Mouse (Mus musculus) ovary, adult 18-20 months (tissue): ENCODE data around the gene Diexf.

Source experiments
- DNase-seq: peaks from one replicate; pipeline ENCODE4 v3.0.0; 2022; ENCODE audit warnings: low spot score, mixed read lengths

Gene Diexf

GRCm38 (mm10) chr1:193129786-193130455 is at the start of gene Diexf:
Diexf (minus strand) TSS chr1:193130272.
- DNase-seq = peak; percentile 90

DNA sequence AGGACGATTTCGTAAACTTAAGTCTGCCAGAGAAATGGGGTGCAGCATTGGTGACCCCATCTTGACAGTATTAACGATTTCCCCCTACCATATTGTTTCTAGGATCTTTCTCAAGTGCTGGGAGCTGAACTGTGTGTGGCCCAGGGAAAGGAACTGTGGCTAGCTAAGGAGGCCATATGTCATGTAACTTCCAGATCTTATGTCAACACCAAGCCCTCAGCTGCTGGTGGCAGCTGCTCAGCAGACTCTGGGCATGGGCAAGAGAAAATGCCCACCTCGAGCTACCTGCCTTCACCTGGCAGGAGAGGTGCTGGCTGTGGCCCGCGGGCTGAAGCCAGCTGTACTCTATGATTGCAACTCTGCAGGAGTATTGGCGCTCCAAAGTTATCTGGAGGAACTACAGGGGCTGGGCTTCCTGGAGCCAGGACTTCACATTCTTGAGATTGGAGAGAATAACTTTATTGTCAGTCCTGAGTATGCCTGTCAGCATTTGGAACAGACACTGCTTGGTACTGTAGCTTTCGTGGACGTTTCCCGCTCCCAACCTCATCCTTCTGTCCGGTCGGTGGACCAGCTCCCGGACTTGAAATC is 44.2 kb upstream of the Diexf start:
- DNase-seq = no peak

DNA sequence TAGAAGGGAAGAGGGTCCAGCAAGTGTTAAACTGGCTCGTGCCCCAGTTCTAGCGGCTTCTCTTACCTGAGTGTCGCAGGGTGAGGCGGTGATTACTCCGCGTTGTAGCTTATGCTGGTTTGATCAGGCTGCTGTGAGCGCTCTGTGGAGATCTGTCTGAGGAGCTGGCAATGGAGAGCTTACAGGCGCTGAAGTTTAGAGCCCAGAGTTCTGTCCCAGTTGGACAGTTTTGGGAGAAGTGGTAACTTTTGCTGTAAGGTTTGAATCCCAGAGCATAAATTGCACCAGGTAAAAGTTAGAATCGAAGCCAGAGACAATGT is 43.7 kb upstream of the Diexf start:
- DNase-seq = no peak

DNA sequence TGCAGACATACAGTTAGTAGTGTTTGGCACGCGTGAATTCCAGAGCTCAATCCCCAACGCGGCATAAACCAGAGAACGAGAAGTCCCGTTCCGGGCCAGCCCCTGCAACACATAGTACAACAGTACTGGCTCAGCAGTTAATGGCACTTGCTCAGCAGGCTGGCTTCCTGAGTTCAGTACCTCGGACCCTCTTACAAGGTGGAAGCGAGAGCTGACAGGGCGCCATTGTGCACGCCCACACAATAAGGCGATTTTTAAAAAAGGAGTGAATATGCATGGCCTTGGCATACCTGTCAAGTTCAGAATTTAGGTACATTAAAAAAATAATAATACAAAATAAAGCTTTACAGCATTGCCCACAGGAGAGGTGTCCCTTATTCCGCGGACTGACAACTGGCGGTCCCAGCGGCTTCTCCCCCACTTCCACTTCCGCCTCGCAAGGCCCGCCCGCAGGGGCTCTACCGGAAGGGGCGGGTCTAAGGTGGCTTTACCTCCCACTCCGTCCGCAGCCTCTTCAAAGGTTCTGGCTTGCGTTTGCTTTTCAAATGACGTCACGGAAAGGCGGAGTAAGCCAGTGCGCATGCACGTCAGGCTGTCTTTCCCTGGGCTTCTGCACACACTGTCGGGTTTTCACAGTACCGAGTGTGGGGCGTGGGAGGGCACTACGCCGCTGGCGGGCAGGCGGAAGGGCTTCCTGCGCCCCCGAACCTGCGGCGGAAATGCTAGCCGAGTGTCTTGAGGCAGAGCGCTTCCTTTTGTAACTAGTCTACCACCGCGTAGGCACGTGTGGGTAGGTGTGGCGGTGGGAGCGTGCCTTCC is 43.1 kb upstream of the Diexf start:
- DNase-seq = peak; percentile 94

GRCm38 (mm10) chr1:193169856-193170255 is 39.8 kb upstream of the Diexf start:
- no peak for DNase-seq

- no peak for DNase-seq
These were observed 39.2 kb upstream of the Diexf start for GRCm38 (mm10) chr1:193169228-193169627.

DNA sequence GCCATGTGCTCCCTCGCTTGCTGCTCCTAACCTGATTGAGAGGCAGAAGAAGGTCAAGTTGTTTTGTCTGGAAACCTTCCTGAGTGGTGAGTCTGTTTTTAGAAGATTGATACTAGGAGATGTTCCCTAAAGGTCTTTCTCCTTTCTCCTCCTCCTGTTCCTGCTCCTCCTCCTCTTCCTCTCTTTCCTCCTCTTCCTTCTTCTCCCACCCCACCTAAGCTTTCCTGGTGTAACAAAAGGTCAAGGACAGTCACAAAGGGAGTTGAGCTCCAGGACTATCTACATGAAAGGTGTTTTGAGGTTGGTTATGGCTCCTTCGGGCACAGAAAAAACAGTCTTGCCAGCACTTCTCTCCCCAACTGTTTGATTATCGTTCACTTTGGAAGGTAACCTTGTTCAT is 37.7 kb upstream of the Diexf start, which contains the start of gene A130010J15Rik:
TSS of gene A130010J15Rik (plus strand) at position 301 of the 400 bp plus-strand sequence.
- no peak for DNase-seq

DNA sequence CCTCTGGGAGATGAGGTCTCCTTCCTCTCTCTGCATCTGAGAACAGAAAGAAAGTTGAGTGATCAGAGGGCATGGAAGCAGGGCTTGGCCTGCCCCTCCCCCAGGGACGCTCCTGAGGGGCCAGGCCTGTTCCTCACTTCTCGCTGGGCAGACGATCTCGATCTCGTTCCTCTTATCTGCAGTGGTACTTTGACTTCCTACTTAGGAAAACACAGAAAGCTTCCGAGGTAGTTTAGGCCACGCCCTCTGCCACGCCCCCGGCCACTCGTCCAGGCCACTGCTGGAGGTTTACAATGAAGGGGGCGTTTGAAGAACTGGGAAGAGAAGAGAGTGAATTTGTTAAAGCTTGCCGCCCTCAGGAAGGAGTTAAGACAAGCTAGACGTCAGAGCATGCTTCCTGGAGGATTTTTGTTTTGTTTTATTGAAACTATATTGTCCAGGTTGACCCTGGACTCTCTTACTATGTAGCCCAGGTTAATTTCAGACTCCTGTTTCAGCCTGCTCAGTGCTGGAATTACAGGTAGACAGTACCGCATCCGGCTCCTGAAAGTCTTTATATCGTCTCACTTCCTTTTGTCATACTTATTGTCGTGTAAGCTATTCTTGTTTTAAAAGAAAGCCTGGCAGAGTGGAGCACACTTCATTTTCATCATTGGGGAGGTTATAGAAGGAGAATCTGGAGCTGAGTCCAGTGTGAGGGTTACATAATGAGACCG is 30.4 kb upstream of the Diexf start:
- no peak for DNase-seq

DNA sequence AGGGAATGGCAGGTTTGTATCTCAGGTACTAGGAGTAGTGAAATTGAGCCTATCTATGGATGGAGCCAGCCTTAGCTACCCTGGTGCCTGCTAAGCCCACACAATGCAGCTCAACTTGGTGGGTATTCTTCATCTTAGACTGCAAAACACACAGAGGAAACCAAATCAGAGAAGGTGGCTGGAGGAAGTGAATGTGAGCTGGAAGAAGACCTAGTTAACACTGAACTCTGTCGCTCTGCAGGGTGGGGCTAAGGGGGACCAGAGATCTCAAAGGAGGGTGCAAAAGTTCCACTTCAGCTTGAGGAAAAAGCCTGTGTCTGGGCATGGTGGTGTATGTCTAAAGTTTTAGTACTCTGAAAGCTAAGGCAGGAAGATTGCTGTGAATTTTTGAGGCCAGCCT is 29.5 kb upstream of the Diexf start:
- no peak for DNase-seq

- DNase-seq = no peak
These were observed 29.1 kb upstream of the Diexf start for GRCm38 (mm10) chr1:193159163-193159562.

DNA sequence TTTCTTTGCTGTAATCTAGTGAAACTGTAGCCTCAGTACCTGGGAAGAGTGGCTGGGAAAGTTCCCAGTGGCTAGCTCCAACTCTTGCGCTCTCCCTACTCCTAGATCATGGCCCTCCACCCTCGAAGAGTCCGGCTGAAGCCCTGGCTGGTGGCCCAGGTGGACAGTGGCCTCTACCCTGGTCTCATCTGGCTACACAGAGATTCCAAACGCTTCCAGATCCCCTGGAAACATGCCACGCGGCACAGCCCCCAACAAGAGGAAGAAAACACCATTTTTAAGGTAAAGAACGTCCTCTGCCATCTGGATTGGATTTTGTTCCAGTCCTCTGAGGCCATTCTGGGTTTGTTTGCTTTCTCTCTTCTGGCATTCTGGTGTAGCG is 27.0 kb upstream of the Diexf start:
- DNase-seq = no peak

GRCm38 (mm10) chr1:193156316-193157110 is 26.4 kb upstream of the Diexf start:
- no peak for DNase-seq

DNA sequence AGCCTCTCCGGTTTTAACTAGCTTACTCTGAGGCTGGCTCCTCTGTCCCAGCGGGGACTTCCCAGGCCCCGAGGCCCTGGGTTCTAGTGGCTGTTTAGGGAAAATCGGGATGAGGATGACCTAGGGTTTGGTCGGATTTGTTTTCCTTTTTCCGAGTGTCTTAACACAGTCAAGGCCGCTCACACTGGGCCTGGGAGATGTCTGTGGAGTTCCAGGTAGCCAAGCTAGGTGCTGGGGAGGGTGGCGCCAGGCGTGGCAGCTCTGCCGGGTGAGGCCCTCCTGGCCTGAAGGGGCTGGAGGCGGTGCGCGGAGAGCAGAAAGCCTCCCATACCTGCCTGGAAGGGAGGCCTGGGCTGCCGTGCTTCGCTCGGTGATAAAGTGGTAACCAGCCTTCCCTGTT is 23.5 kb upstream of the Diexf start:
- no peak for DNase-seq

DNA sequence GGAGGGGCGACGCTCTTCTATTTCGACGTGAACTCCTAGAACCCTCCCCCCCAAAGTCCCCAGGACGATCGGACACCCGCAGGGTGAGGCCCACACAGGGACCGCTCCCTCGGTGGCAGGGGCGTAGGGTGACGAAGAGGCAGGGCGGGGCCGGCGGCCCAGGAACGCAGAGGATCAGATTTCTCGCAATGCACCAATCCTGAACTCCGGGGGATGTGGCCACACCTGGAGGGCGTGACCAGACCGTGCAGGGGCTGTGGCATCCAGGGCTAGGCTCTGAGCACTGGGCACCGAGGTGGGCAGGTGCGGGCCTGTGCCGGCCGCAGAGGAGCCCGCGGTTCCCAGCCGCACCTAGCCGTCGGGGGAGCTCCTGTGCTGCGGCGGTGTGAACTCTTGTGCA is 22.8 kb upstream of the Diexf start, which contains the start of gene Irf6:
TSS of gene Irf6 (plus strand) at position 240 of the 400 bp plus-strand sequence.
- DNase-seq = peak; percentile 76

- no peak for DNase-seq
These were observed 21.1 kb upstream of the Diexf start for GRCm38 (mm10) chr1:193151134-193151533.

GRCm38 (mm10) chr1:193149231-193149630 is 19.2 kb upstream of the Diexf start:
- DNase-seq = no peak

DNA sequence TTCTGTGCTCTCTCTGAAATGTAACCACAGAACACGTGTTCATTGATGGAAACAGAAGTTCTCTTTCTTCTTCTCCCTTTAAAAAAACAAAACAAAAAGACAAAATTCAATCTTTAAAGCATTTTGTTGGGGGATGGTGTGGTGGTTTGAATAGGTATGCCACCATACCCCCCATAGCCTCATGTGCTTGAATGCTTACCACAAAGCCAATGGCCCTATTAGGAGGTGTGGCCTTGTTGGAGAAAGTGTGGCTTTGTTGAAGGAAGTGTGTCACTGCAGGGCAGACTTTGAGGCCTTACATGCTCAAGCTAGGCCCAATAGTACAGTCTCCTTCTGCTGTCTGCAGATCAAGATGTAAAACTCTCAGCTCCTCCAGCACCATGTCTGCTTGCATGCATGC is 16.3 kb upstream of the Diexf start:
- DNase-seq = no peak

DNA sequence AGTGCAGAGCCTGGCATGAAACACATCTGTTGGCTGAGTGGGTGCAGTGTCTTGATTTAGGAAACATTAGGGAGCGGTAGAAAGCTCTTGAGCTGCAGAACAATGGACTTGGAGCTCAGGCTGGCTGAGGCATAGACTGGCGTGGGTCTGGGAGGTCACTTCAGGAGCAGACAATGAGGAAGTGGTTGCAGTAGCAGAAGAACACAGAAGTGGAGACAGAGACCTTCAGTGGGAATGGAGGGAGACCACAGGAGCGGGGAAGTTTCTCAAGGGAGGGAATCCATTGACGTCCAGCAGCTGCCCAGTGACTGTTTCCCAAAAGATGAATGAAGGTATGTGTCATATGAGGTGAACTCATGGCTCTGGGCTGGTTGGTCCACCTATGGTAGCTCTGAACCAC is 15.0 kb upstream of the Diexf start:
- DNase-seq = no peak

- DNase-seq = no peak
These were observed 14.4 kb upstream of the Diexf start for GRCm38 (mm10) chr1:193144516-193144915.

DNA sequence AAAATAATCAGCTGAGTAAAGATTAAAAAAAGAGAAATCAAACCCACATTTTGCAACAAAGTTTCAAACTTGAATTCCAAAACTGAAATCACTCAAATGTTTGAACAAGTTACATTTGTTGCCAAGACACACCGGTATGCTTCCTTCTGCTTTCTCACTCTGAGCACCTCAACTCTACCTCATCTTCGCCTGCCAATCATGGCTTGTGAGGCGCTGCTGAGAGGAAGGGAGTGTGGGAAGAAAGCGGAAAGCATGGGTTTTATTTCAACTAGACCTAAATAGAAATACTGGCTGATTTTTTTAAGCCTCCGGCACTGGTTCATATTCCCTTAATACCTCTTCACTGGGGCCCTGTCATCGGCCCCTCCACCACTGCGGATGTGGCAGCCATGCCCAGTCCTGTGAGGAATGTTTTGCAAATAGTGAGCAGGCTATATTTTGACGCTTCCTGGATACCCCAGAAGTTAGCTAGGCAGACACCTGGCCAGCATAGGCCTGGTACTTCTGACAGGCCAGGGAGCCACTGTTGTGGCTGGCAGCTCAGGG is 12.5 kb upstream of the Diexf start:
- no peak for DNase-seq

DNA sequence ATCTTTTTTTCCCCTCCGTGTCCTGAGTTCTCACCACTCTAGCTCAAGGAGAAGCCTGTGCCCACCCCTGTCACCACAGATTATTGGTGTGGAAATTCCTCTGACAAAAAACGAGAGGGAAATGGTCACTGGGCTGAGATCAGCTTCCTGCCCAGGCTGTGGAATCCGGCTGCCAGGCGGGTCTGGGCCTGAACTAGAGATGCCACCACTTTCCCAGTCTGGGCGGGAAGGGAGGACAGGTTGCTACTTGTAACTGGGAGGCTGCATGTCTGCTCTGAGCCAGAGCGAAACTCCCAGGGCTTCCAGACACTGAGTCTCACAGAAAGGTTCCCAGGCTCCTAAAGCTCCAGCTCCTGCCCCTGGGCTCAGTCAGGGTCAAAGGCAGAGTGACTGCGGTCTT is 11.0 kb upstream of the Diexf start:
- DNase-seq = no peak
